Mouse (Mus musculus) heart, postnatal 0 days (tissue): ENCODE data around the gene Gm10803.

ENCODE experiments used
- CTCF ChIP-seq: IDR thresholded peaks from 2 replicates; pipeline ENCODE4 v1.5.1; 2016; ENCODE audit warnings: antibody characterized with exemption, control low read depth, low read depth
- EP300 ChIP-seq: IDR thresholded peaks from 2 replicates; pipeline ENCODE4 v1.6.1; 2016; ENCODE audit warnings: antibody characterized with exemption, low read depth

- TF ChIP-seq CTCF (no peak), EP300 (no peak)
These were observed 22.2 kb upstream of the Gm10803 start for GRCm38 (mm10) chr2:93538140-93538539.
